ENCODE assay signal across 11 mouse cellular contexts in the genomic region with DNA sequence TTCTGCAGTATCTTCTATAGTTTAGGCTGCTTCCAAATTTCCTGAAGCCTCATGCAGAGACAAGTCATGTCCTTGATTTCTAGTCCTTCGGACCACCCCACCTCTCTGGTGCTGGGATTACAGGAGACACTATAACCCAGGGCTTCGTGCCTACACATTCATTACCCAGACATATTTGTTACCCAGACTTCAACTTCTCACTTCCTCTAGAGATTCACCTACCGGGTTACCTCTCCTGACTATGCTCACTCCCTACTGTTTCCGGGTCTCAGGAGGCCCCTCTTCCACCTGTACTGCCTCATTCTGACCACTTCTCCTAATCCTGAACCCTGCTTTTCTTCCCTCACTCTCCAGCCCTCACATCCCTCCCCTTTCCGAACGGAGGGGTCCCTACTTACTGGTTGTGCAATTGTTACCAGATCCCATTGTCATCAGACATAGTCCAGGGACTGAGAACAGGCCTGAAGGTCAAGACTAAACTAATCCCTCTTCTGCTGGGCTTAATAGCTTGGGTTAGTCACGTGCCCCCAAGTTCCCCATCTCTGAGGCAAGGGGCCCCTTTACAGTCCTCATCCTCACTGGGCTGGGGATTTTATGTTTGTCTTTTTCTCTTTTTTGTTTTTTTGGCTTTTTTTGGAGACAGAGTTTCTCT. TPM values are rescaled to one million over a fixed set of nuclear protein-coding genes. Genes with fewer than 3 reads are reported as not detected.
A peak's percentile ranks its signal among the peaks of the same experiment; 100 is the strongest.
DNase-seq lines count a peak whose midpoint lies in the region; ATAC-seq and TF ChIP-seq lines count a peak whose summit lies in the region.
"Had no signal": no experiment of that assay in that cellular context is flagged by ENCODE, and none has a peak within 500 bp of the region (broad histone marks: within the 10 kb centered on the region; RNA-seq: fewer than 3 reads in every experiment).

Lst1 (minus strand) TSS at position 481 of the 652 bp plus-strand sequence.

- no peaks in the 10 kb centered on the region for H3K27me3 ChIP-seq in liver, postnatal 0 days (ENCODE audit: insufficient read depth, low read length)
- H3K27me3 ChIP-seq: midbrain, embryonic 12.5 days had no signal

- intact Hi-C loops in left cerebral cortex, postnatal 4 days (cut with DNase I) = no loop called here
- intact Hi-C loops in left cerebral cortex, postnatal 25 days (cut with DNase I) = no loop called here
- intact Hi-C loops in heart, postnatal 10 days (cut with DNase I) = no loop called here

- TF ChIP-seq EP300 in liver, postnatal 0 days (IDR thresholded peaks at IDR 0.05; ENCODE audit: low read depth) = no peak

- no peaks in the 10 kb centered on the region for H3K36me3 ChIP-seq in liver, postnatal 0 days (replicated peaks; ENCODE audit: insufficient read depth, low read length)
- H3K36me3 ChIP-seq: heart, embryonic 13.5 days; midbrain, embryonic 12.5 days had no signal

- no peaks in the 10 kb centered on the region for H3K9me3 ChIP-seq in liver, postnatal 0 days (ENCODE audit: low read length)
- H3K9me3 ChIP-seq: heart, embryonic 13.5 days; midbrain, embryonic 12.5 days had no signal

- no peak for DNase-seq in left cerebral cortex, postnatal 4 days
- no peak for DNase-seq in left cerebral cortex, postnatal 25 days (ENCODE audit: low spot score in 2 of 2)
- DNase-seq in liver, postnatal 0 days = no peak
- DNase-seq in cerebellum, adult 11-12 months = no peak
- DNase-seq in yolk sac, embryonic 10.5 days (ENCODE audit: low spot score) = no peak
- no peak for DNase-seq in heart, postnatal 10 days
- DNase-seq: right cerebral cortex, postnatal 14 days had no signal

- TF ChIP-seq CTCF in bone marrow, adult 2 months (IDR thresholded peaks at IDR 0.05; ENCODE audit: control insufficient read depth, insufficient read depth, low read length) = no peak
- no peak for TF ChIP-seq CTCF in liver, postnatal 0 days (IDR thresholded peaks at IDR 0.05; ENCODE audit: low read depth)

- WGBS in bone marrow, adult 2 months = 15% methylated on average over 7 of the region's 7 CpGs
- WGBS in liver, postnatal 0 days (ENCODE audit: insufficient replicate concordance) = 41% methylated on average over 7 of the region's 7 CpGs

- ATAC-seq in erythroid progenitor cell, adult 5-6 weeks (replicated peaks; ENCODE audit: low FRiP score, poor library complexity, severe bottlenecking) = no peak
- peak; percentile 35; the same call in 1 of the 2 replicates for ATAC-seq in liver, postnatal 0 days

- no peak for TF ChIP-seq POLR2A in bone marrow, adult 2 months (IDR thresholded peaks at IDR 0.05; ENCODE audit: borderline replicate concordance, control insufficient read depth, low read depth, low read length)

- peak within 1 kb of the TSS; percentile 75 for H3K4me2 ChIP-seq in liver, postnatal 0 days (ENCODE audit: low read depth, low read length)

- peak within 1 kb of the TSS; percentile 95 for H3K27ac ChIP-seq in bone marrow, adult 2 months (ENCODE audit: control insufficient read depth, insufficient read depth, low read depth, low read length, poor library complexity)
- H3K27ac ChIP-seq in liver, postnatal 0 days (ENCODE audit: low read depth) = peak within 1 kb of the TSS; percentile 91

- peaks cover 11% of the 10 kb centered on the region for H3K4me1 ChIP-seq in bone marrow, adult 2 months (ENCODE audit: control insufficient read depth, insufficient read depth, low read length)
- H3K4me1 ChIP-seq in liver, postnatal 0 days (ENCODE audit: insufficient read depth) = peaks cover 16% of the 10 kb centered on the region

- peak within 1 kb of the TSS; percentile 76 for H3K4me3 ChIP-seq in bone marrow, adult 2 months (replicated peaks; ENCODE audit: control insufficient read depth, low read depth, low read length)
- peak within 1 kb of the TSS; percentile 52; the same call in 1 of the 2 replicates for H3K4me3 ChIP-seq in liver, postnatal 0 days (ENCODE audit: low read depth, low read length)
- H3K4me3 ChIP-seq: midbrain, embryonic 12.5 days had no signal

- no peak within 1 kb of the TSS for H3K9ac ChIP-seq in liver, postnatal 0 days (replicated peaks)
- H3K9ac ChIP-seq: midbrain, embryonic 12.5 days had no signal

RNA-seq across cellular contexts. Expression of gene Lst1, which starts in this region (rescaled TPM):
- total RNA-seq in left cerebral cortex, postnatal 4 days (2021) = 10 to 100 TPM; 12.3 to 17.6 TPM
- total RNA-seq in left cerebral cortex, postnatal 25 days (2021) = 10 to 100 TPM in 1 of 2 experiments, 1 to 10 TPM in 1; 6.1 to 10.1 TPM
- polyA plus RNA-seq in bone marrow, adult 2 months (2011; ENCODE audit: insufficient read depth, insufficient read length, low replicate concordance, missing spikeins) = 50.4 and 139 TPM in 2 replicates
- 34.2 and 66.2 TPM in 2 replicates for total RNA-seq in erythroid progenitor cell, adult 5-6 weeks (2015; ENCODE audit: low replicate concordance)
- 48.4 and 53.5 TPM in 2 replicates for total RNA-seq in erythroid progenitor cell, adult 5-6 weeks (2017; ENCODE audit: low replicate concordance)
- polyA plus RNA-seq in liver, postnatal 0 days (2015; fragmentation: Nextera tagmentation; extraction: Ambion mirVana) = 41.2 and 44.2 TPM in 2 replicates
- total RNA-seq in heart, postnatal 10 days (2021) = 1 to 10 TPM; 2.8 to 4.5 TPM
